In the genomic region with DNA sequence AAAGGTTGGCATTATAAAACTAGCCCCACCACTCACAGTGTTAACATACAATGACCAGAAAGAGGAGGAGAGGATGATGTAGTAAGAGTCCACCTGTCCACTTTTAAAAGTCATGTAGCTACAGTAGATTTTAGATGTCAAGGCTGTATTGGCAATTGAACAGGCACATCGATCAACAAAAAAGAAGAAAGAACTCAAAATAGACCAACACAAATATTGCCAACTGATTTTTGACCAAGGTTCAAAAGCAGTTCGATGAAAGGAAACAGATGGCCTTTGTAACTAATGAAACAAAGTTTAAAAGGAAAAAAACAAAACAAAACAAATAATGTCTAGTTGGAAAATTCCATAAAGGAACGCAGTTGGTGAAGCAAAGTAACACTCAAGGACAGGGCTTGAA, we compare ENCODE assay signal across 16 mouse cellular contexts.
"Had no signal": no experiment of that assay in that cellular context is flagged by ENCODE, and none has a peak within 500 bp of the region (broad histone marks: within the 10 kb centered on the region; RNA-seq: fewer than 3 reads in every experiment).

No protein-coding gene starts in this region.

- H3K9ac ChIP-seq: neural tube, embryonic 13.5 days; neural tube, embryonic 15.5 days; stomach, embryonic 15.5 days had no signal

- H3K36me3 ChIP-seq: stomach, embryonic 15.5 days had no signal

- H3K27ac ChIP-seq: neural tube, embryonic 13.5 days; neural tube, embryonic 15.5 days; stomach, embryonic 15.5 days; stomach, postnatal 0 days had no signal

- DNase-seq: retina, postnatal 1 day; right cerebral cortex, adult 18-20 months; right cerebral cortex, postnatal 14 days; right cerebral cortex, postnatal 25 days; right cerebral cortex, postnatal 4 days; spleen, adult 18-20 months; thymus, adult 18-20 months; thymus, adult 2 months; thymus, postnatal 14 days; thymus, postnatal 25 days; thymus, postnatal 36 days; thymus, postnatal 4 days had no signal

- H3K4me1 ChIP-seq: neural tube, embryonic 13.5 days; neural tube, embryonic 15.5 days; stomach, embryonic 15.5 days had no signal

- H3K4me2 ChIP-seq: neural tube, embryonic 13.5 days; neural tube, embryonic 15.5 days; stomach, embryonic 15.5 days had no signal

- H3K27me3 ChIP-seq: neural tube, embryonic 13.5 days; neural tube, embryonic 15.5 days; stomach, embryonic 15.5 days had no signal

- H3K4me3 ChIP-seq: neural tube, embryonic 13.5 days; neural tube, embryonic 15.5 days; stomach, embryonic 15.5 days had no signal

- H3K9me3 ChIP-seq: neural tube, embryonic 13.5 days; neural tube, embryonic 15.5 days; stomach, embryonic 15.5 days had no signal
